Mouse (Mus musculus): ENCODE results near the gene Iqschfp.

Gene Iqschfp

DNA sequence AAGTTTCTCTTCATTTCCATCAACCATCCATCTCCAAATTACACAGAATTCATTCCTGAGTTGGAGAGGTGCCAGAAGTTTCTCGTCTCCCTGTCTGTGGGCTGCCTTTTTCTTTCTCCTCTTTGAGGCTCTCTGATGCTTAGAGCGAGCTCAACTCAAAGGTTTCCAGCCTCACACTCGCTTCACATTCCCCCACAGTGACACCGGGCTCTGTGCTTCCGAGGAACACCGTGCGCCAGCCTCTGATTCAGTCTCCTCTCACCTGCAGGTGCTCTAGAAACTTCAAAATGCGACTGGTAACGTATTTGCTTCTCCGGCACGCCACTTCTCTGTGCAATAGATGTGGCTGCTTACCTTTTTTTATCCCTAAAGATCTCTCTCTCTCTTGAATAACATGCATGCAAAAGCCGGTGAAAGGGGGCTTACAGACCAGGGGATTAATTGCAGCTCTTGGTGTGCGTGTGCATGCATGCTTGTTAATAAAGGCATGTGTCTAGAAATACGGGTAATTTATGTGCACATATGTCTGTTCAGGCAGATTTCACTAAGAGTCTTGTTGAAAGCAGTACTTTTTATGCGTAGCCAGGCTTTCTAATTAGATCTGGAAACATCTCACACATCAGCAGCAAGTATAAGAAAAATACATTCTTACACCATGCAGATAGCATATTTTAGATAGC is at the start of gene Iqschfp, which contains the start of gene Iqcj:
TSS of gene Iqschfp (plus strand) at position 207 of the 680 bp plus-strand sequence.
TSS of gene Iqcj (plus strand) at position 195 of the 680 bp plus-strand sequence.
- no peak for DNase-seq (ENCODE audit: low spot score in 2 of 2)

DNA sequence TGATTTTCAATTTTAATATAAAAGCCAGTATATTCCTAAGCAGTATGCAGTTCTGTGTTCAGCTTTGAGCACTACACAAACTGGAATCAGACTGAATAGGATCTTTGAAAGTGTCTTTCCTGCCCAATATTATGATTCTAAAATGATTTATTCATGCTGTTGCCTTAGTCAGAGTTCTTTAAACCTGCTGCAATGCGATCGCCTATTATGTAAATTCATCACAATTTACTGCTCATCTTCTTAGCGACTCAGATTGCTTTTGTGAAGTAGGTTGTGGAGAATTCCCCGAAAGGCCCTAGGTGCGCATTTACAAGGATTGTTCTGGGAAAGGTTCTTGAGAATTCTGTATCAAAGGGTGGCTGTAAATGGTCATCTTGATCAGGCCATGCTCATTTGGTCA is 39.6 kb upstream of the Iqschfp start:
- no peak for DNase-seq (ENCODE audit: low spot score in 2 of 2)

DNA sequence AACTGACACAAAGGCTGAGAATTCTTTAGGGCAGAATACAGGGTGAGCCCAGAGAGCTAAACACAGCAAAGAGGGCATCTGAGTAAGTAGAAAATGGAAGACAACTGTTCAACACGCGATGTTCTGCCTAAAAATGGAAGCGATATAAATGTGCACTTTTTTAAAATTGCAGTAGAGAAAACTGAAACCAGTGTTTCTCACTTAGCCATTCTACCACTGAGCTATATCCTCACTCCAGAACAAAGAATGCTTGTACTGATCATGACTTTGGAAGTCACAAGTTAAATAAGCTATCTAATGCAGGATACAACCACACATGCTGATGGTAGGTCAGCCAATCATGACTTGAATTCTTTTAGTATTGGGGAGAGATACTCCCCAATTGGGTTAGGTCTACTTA is 30.5 kb upstream of the Iqschfp start:
- no peak for DNase-seq (ENCODE audit: low spot score in 2 of 2)

DNA sequence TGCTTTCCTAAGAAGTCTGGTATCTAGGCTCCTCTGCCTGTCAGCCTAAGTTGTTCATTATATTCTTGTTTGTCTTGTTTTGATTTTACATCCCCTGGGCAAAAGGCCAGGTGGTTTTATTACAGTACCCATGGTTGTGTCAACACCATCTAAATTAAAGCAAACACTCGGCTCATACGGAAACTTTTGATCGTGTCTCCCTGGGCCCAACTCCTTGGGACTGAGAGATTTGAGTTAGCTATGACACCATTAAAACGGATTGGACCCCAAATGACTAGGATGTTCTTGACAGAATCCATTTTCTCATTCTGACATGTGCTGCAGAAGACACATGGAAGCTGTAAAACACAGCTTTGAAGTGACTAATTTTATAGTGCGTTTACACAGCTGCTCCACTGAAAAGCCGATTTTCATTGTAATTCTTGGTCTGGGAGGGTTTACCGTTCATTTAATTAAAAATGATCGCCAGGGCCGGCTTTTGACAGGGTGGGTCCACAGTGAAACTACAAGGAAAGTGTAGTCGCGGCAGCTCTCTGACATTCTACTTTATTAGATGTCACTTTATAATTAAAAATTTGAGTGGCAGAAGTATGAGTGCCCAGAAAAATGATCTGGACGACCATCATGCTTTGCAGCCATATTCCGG is 24.5 kb upstream of the Iqschfp start:
- no peak for DNase-seq (ENCODE audit: low spot score in 2 of 2)

DNA sequence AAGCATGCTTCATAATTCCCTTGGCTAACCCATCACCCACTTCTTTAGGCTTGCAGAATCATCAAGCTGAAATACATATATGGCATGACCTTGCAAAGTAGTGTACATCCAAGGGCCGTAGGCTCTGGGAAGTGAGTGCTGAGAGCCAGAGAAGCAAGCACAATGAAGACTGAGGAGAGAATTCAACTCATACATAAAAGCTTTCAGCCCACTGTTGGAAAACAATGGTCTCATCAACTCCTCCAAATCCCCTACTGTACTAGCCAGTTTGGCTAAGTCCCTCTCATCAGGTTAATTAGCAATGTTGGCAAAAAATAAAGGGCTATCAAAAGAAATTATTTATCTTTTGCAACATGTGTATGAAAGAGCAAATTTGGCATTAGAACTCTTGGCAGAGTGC is 22.6 kb upstream of the Iqschfp start:
- DNase-seq (ENCODE audit: low spot score in 2 of 2) = no peak

DNA sequence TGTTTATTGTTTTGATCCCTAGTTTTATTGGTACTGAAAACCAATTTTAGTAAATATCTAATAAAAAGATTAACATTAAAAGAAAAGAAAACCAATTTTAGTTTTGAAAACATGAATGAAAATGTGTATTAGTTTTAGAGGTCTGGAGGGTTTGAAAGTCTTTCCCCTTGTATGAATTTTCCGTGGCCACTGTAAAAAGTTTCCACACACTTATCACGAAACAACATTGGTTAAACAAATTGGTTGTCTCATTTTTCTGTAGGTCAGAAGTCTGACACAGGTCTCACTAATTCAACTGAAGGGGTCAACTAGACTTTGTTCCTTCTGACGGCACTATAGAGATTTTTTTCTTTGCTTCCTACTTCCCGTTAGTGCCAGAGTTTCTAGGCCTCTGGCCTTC is 14.8 kb upstream of the Iqschfp start:
- no peak for DNase-seq (ENCODE audit: low spot score in 2 of 2)

DNA sequence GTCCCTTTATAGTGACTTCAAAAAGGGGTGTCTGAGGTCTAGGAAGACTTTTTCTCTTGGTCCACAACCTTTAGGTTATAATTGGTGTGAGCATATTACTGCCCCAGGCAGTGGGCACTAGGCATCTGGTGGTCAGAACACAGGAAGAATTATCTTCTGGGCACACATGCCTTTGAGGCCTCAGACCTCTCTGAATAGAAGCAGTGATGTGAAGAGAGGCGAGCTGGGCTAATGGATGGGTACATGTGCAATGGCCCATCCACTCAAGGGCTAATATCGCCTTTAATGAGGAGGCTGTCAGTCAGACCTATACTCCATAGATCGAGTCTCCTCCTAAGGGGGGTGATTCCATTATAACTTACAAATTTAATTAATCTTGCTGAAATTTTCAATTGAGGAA is 7.7 kb upstream of the Iqschfp start:
- no peak for DNase-seq (ENCODE audit: low spot score in 2 of 2)

DNA sequence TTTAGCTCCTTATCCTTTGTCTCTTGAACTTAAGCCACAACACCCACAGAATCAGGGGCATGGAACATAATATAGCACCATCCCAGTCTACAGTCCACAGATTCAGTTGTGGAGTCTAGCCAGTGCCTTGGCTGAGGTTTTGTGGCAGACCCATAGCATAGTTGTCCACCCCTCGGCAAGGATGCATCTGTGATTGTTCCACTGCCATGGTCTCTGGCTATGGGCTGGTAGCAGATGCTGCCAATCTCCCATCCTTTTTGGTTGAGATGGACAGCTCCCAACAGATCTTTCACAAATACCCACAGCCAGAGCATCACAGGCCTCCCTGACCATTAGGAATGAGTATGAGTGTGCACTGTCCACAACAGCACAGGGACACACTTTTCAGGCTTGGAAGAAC is 5.9 kb upstream of the Iqschfp start:
- no peak for DNase-seq (ENCODE audit: low spot score in 2 of 2)

DNA sequence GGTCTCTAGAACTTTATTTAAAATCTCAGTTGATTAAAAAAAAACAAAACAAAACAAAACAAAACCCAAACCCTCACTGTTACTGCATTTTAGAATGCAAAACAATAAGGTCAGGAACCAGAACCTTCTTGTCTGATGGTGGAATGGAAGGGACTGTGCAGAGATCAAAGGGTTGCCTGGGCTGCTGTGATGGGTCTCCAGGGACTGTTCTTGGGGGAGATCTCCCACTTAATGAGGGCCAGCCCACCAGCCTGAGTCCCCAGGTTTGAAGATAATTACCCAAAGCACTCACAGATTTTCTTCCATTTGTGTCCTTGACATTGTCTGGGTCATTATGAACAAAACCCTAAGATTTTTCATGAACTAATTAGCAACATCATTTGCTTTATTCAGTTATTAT is 4.8 kb upstream of the Iqschfp start:
- DNase-seq (ENCODE audit: low spot score in 2 of 2) = no peak

DNA sequence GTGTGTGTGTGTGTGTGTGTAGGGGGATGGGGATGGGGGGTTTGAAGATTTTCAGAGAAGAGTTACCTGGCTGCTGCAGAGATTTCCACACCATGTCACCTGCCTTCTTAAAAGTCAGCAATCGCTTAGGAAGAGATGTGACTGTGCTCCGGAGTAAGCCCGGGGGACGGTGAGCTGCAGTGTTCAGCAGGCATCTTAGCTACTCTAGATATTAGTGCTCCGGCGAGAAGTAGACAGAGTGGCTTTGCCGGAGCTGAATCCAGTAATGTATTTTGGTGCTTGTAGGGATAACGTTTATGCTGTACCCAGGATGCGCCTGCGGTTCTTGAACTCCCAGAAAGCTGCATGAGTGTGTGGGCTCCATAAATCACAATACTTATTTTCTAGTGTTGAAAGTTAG is 736 bp downstream of the Iqschfp start:
- DNase-seq (ENCODE audit: low spot score in 2 of 2) = no peak

DNA sequence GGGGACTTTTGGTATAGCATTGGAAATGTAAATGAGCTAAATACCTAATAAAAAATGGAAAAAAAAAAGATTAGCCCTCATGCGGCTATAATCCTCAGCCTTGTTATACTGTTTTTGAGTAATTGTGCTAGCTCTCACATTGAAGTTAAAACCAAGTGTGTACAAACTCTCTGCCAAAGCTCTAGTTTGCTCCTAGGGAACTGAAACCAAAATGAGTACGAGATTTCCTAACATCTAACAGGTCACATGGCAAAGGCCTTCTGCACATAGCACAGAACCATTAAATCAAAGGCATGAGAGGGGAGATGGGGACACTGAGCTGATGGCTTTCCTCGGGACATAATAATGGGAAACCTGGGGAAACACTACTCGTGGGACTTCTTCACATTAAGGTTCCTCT is 10.5 kb downstream of the Iqschfp start:
- DNase-seq (ENCODE audit: low spot score in 2 of 2) = no peak

DNA sequence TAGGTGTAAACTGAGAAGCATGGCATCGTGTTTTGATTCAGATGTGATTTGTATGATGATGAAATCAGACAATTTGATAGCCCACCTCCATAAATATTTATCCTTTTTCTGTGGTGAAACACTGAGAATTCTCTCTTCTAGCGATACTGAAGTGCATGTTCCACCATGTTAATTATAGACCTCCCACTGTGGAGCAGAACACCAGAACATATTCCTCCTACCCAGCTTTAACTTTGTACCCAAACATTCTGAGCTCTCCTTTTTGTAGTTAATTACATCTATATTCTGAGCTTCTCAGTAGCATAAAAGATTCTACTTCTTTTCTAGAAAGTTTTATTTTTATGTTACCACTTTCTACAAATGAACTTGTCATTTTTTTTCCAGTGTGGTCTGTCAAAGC is 16.6 kb downstream of the Iqschfp start:
- DNase-seq (ENCODE audit: low spot score in 2 of 2) = no peak

DNA sequence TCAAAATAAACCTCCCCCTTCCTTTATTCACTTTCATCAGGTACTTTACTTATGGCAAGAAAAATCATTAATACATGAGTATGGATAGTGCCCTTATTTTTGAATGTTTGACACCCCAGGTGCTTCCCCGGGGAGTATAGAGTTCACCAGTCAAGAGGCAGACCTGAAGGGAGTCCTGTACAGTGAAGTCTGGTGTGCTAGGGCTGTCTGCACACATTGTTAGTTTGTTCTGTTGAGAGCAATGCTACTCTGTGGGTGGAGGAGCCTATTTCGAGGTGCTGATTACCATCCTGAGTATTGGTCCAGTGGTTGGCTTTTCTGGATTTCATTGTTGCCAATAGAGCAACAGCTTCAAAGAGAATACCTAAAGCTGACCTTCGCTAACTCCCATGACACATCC is 26.1 kb downstream of the Iqschfp start:
- no peak for DNase-seq (ENCODE audit: low spot score in 2 of 2)

DNA sequence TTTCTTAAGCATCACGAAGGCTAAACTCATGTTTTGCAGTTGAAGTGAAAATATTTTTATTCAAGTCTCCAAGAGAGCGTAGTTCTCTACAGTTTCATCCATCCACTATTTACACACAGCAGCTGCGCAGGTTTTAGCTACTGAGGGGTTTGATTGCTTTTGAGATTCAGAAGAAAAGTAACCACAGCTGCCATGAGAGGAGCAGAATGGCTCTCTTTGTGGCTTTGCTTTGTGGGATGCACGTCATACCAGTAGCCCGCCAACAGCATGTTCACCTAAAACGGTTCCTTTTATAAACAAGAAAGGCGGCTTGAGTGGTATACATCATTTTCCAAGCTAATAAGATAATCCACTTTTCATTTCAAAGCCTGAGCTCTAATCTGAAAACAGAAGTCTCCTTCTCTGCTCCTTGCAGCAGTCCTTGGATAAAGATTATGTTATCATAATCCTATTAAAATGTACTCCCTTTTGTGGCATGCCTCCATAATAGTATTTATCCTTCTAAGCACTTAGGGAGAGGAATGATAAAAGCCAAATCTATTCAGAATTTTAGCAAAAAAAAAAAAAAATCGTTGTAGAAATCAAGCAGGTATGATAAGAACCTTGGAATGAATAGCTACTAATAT is 26.7 kb downstream of the Iqschfp start:
- no peak for DNase-seq (ENCODE audit: low spot score in 2 of 2)

DNA sequence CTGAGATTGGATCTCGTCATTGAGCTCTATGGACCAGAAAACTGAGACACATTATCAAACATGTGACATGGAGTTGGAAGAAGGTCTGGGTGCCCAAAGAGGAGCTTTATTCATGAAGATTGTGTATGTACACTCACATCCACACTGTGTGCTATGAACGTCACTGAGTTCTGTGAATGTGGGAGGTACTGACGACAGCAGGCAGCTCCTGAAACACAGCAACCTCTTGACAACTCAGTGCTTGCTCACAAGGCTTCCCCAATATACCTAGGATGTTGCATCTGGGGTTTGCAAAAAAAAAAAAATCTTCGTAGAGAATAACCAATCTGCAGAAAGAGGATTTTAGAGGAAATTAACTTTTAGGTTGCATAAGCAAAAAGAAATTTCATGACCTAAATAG is 31.1 kb downstream of the Iqschfp start:
- DNase-seq (ENCODE audit: low spot score in 2 of 2) = no peak

DNA sequence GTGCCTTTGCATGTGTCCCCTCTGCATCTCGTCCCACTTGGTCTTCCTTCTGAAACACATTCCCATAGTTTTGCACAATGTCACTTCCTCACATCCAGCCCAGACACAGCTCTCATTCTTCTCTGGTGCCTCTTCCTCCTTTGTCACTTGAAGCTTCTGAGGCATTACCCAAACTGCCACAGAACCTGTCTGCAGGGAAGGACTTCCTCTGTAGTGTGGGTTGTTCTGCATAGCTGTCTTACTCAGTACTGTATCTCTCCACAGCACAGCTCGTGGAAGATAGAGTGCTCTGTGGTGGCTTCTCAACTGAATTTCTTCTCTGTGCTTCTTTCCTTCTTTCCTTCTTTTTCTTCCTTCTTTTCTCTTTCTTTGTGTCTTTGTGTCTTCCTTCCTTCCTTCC is 33.4 kb downstream of the Iqschfp start:
- DNase-seq (ENCODE audit: low spot score in 2 of 2) = no peak

DNA sequence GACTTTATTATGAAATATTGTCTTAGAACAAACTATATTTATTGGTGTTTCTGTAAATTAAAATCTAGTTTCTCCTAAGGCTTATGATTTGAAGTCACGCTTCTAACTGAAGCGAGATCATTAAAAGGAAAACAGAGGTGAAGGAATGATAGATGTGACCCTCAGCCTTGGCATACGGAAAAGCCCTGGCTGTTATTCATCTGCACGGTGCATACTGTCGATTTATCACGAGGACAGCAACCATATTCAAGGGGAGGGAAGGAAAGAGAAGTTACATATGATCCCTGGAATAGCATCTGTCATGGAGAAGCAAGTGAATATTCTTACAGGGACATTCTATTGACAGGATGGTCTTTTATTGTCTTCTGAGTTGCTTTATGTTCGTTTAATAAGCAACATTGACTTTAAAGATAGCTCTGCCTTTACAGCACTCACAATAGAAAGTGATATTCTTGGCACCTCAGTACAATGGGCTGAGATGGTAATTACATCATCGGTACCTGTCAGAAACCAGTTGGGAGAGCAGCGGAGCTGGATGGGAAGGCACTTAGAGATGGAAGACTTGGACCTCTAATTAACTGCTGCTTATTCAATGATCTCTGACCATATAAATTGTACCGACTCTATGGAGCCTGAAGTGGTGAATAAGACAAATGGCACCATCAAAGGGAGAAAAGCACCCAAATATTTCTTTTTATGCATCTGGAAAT is 38.5 kb downstream of the Iqschfp start:
- no peak for DNase-seq (ENCODE audit: low spot score in 2 of 2)

DNA sequence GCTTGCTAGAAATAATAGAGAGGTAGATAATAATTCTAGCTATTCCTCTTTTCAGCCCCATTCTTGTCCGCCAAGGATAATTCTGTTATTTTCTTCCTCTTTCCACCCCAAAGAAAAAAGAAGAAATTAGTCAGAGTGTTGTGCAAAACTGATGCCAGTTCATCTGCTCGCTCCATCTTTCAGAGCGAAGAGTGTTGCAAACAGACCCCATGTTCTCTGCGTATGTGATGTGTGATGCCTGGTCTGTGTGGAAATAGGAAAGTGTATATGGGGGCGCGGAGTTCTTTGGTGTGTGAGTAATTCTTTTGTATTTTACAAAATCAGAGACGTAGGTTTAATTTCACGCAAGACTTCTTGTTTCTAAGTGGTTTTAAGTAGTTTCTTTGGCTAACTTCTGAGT is 39.1 kb downstream of the Iqschfp start:
- no peak for DNase-seq (ENCODE audit: low spot score in 2 of 2)

DNA sequence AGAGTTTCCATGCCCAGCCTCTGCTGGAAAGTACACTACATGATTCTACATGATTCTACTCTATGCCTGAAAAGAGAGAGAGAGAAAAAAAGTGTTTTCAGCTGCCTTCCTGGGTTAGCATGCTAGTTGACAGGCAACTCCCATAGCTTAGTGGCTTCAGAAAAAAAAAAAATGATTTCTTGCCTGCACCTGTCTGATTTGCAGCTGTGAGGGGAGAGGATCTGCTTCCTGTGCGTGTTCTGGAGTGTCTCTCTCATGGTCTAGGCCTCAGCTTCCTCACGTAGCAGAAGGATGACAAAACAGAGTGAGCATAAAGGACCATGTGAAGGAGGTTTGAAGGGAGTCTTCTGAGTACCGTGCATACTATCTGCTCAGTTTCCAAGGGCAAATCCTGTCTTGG is 39.9 kb downstream of the Iqschfp start:
- DNase-seq (ENCODE audit: low spot score in 2 of 2) = no peak

DNA sequence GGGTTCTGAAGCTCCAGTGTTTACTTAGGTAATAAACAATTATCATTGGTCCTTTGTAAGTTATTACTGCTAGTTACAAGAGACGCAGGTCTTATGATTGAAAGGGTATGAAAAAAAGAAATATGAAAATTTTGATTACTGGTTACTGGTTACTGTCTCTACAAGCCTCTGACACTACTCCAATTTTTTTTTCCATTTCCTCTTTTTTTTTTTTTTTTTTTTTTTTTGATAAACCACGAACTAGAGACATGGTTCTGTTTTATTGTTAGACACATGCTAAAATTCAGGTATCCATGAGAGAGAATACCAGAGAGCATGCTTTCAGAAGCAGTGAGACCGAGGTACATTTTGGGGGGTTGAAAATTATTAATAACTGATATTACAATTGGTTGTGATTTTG is 43.8 kb downstream of the Iqschfp start:
- DNase-seq (ENCODE audit: low spot score in 2 of 2) = no peak

DNA sequence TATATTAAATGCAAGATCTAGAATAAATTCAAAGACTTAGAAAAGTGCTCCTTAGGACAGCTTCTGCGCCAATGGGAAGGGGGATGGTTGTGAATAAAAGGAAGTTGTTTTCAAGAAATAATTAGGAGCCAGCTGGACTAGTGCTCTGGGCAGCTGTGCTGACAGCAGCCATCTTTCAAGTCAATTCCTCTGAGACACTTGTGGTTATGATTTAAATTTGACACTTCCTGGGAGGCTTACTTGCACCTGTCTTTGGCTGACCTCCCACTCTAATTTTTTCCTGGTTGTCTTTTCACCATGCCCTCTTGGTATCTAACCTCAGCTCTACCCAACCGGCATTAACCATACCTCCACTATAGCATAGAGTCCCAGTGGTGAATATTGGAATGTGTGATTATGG is 55.0 kb downstream of the Iqschfp start:
- no peak for DNase-seq (ENCODE audit: low spot score in 2 of 2)

DNA sequence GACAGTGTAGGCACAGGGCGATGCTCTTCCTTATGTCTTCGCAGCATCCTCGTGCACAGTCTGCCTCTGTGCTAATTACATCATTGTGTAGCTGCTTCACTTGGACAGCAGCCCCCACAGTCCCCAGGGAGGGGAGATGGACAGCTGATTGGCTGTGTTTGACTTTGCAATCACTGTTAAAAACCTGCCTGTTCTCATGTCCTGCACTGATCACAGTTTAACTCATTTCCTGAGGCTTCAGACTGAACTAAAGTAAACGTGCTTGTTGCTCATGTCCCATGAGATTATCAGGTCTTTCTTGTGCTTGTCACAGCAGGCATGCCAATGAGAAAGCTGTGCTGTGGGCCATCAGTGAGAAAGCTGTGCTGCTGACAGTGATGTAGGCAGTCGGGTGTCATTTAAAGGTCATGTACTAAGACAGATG is 60.5 kb downstream of the Iqschfp start:
- no peak for DNase-seq (ENCODE audit: low spot score in 2 of 2)
